Mouse (Mus musculus): ENCODE measurements around the gene Apbb2.

DNA sequence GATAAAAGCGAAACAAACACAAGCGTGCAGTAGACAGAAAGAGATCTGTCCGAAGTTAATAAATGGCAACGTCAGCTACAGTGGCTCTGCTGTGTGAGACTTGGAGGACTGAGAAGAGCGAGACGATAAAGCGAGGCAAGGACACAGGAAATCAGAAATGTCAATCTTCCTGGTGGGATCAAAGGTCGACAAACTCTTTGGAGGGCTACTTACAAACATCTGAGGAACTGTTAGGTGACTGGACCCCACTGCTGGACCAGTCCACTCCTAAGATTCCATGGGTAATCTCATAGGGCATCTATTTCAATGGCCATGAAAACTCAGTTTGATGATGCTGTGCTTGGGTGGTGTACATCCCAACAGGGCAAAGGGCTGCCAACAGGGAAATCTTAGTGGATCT, 155.9 kb downstream of the Apbb2 start:
- TF ChIP-seq POLR2A (IDR thresholded peaks at IDR 0.05; ENCODE audit: low read depth, low read length) (no peak), CTCF (IDR thresholded peaks at IDR 0.05; ENCODE audit: borderline replicate concordance, insufficient read depth, low read length) (no peak)

All from embryonic fibroblast, embryonic 13.5 days (primary cell).